Mouse (Mus musculus) embryonic facial prominence, embryonic 14.5 days (tissue): ENCODE results near the gene Fyn. TPM values are rescaled to one million over a fixed set of nuclear protein-coding genes. Genes with fewer than 3 reads are reported as not detected.

ENCODE experiments used
- ATAC-seq: fragments of 200-750 bp; cut with Nextera tagmentation; 2 replicates; pipeline ENCODE4 v1.8.0; 2017; ENCODE audit warnings: low read depth, moderate number of reproducible peaks, moderate TSS enrichment
- DNase-seq: peaks from one replicate; pipeline ENCODE4 v3.0.0-alpha.2; 2015; ENCODE audit warnings: low spot score
- H3K27ac ChIP-seq: fragments of 300-500 bp; sonication (generic); replicated peaks from 2 replicates; pipeline ENCODE4 v1.5.1; 2014; ENCODE audit warnings: low read depth, mild to moderate bottlenecking, low read length, moderate library complexity
- H3K27me3 ChIP-seq: fragments of 300-500 bp; sonication (generic); replicated peaks from 2 replicates; pipeline ENCODE4 v1.6.1; 2014; ENCODE audit warnings: low read length; ENCODE audit not compliant: control insufficient read depth, insufficient read depth
- H3K36me3 ChIP-seq: fragments of 300-500 bp; sonication (generic); 2 replicates; pipeline ENCODE4 v1.6.1; 2014; ENCODE audit warnings: low read length, mixed read lengths; ENCODE audit not compliant: control insufficient read depth, insufficient read depth
- H3K4me1 ChIP-seq: fragments of 300-500 bp; sonication (generic); 2 replicates; pipeline ENCODE4 v1.6.1; 2014; ENCODE audit warnings: antibody characterized with exemption, low read length; ENCODE audit not compliant: control insufficient read depth, insufficient read depth
- H3K4me2 ChIP-seq: fragments of 300-500 bp; sonication (generic); 2 replicates; pipeline ENCODE4 v1.6.1; 2014; ENCODE audit warnings: low read depth, mild to moderate bottlenecking, low read length, moderate library complexity, mixed read lengths
- H3K4me3 ChIP-seq: fragments of 300-500 bp; sonication (generic); 2 replicates; pipeline ENCODE4 v1.5.1; 2014; ENCODE audit warnings: low read depth, mild to moderate bottlenecking, low read length
- H3K9ac ChIP-seq: fragments of 300-500 bp; sonication (generic); 2 replicates; pipeline ENCODE4 v1.6.1; 2014; ENCODE audit warnings: low read depth, mild to moderate bottlenecking, low read length, moderate library complexity, mixed read lengths
- H3K9me3 ChIP-seq: fragments of 300-500 bp; sonication (generic); 2 replicates; pipeline ENCODE4 v1.6.1; 2016; ENCODE audit warnings: low read length; ENCODE audit not compliant: control insufficient read depth
- WGBS: fragments of 180-500 bp; shearing (Covaris S2); extraction: QIAGEN DNeasy Blood & Tissue Kit; methylation state at CpG from one replicate; pipeline ENCODE4 v1.1.7; 2014; 5-methylcytosine and 5-hydroxymethylcytosine counted together
- polyA plus RNA-seq: library from polyadenylated mRNA; unstranded; fragments of >200 nt; fragmentation: Nextera tagmentation; extraction: Ambion mirVana; gene quantifications from 2 replicates; pipeline ENCODE4 v1.2.1, GENCODE M21; 2014

Fyn gene
- polyA plus RNA-seq, 1 experiment from 2014 or later = 60.8 TPM

DNA sequence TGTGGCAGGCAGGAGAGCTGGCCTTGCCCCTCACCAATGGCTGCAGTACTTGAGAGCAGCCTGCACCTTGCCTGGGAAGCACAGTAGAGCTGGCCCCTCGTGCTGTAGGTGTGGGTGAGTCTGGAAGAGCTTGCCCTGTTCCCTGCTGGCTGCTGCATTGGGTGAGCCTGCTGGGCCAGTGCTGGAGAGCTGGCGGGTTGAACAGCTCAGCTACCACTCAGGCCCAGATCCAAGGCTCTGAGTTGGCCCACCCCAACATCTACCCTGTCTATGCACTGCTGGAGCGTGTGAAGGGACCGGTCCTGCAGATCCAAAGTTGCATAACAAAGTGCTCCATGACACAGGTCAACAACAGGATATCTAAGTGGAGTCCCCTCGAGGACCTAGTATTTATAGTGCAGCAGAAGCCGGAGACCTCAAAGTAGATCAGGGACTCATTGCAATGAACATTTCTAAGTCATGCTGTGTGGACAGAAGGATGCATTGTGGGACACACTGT lies 41.5 kb downstream of the Fyn start:
- H3K4me2 ChIP-seq = no peak overlapping the region
- DNase-seq (no peak), ATAC-seq (no peak)
- peaks cover 6% of the 10 kb centered on the region; the same call in 1 of the 2 replicates for H3K4me1 ChIP-seq
- 71% methylated on average over 6 of the region's 6 CpGs for WGBS
- no peaks in the 10 kb centered on the region for H3K27me3 ChIP-seq
- H3K27ac ChIP-seq = no peak overlapping the region
- H3K9ac ChIP-seq = no peak overlapping the region
- no peaks in the 10 kb centered on the region for H3K9me3 ChIP-seq
- no peaks in the 10 kb centered on the region for H3K36me3 ChIP-seq
- H3K4me3 ChIP-seq = no peak overlapping the region

DNA sequence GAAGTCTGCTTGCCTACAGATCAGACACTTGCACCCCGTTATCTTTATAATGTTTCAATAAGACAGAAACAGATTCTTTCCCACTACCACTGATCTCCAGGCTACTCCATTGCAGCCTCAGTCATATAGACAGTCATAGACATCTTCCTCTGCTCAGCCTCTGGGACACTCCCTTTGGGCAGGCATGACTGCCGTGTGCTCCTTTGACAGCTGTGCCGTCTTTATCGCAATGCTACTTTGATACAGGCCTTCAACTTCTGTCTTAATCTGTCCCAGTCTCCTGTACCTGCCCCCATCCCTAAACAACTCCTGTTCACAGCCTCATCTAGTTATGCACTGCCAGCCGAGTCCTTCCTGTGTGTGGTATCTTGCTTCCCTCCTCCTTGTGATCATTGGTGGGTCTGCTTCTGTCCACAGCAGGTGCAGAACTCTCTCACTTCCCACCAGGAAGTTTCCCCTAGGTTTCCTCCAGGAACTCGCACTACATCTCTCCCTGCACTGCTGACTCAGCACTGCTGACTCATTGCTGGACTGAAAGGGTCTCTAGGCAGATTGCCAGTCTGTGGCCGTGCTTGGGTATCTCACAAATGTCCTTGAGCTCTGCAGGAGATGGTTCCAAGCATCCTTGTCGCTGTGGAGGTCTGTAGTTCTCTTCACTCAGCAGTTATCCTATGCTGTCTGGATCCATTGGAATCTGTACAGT lies 43.4 kb downstream of the Fyn start:
- no peak overlapping the region for H3K4me3 ChIP-seq
- ATAC-seq (no peak), DNase-seq (no peak)
- H3K36me3 ChIP-seq = no peaks in the 10 kb centered on the region
- H3K27ac ChIP-seq = no peak overlapping the region
- H3K27me3 ChIP-seq = no peaks in the 10 kb centered on the region
- no peak overlapping the region for H3K4me2 ChIP-seq
- H3K4me1 ChIP-seq = peaks cover 5% of the 10 kb centered on the region
- H3K9me3 ChIP-seq = no peaks in the 10 kb centered on the region
- 73% methylated on average over 8 of the region's 8 CpGs for WGBS
- H3K9ac ChIP-seq = no peak overlapping the region

DNA sequence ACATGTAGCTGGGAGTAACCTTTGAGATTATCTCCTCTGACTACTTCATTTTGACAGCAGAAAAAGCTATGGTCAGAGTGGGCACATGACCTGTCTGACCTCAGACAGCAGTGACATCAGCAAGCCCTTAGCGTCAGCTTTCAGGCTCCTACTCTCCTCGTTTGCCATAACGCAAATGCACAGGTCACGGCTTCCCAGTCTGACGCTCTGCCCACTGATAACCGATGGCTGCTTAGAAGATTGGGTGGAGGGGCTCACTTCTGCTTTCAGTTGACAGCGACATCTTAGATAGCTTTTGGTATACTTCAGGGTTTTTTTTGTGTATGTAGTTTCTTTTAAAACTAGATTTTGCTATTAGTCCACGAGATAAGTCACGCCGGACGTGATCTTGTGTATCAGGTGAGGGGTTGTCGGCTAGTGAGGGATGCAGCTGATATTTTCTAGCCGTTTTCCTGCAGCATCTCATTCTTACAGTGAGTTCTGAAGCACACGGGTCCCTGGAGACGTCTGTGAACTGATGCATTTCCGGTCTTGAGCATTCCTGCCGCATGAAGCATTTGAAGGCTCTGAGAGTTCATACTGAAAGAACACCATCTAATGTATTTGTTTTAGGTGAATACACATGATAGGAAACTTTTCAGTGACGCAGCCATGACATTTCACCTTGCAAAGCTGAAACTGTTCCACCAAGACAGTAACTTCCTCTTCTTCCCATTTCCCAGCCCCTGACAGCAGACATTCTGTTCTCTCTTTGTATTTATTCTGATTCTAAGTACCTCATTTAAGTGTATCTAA lies 44.4 kb downstream of the Fyn start:
- H3K9ac ChIP-seq = no peak overlapping the region
- no peaks in the 10 kb centered on the region for H3K36me3 ChIP-seq
- H3K9me3 ChIP-seq = no peaks in the 10 kb centered on the region
- no peak overlapping the region for H3K4me3 ChIP-seq
- ATAC-seq = no peak
- no peak overlapping the region for H3K27ac ChIP-seq
- whole genome bisulfite sequencing = 65% methylated on average over 18 of the region's 18 CpGs
- DNase-seq = peak; percentile 52
- peaks cover 11% of the 10 kb centered on the region for H3K4me1 ChIP-seq
- H3K27me3 ChIP-seq = no peaks in the 10 kb centered on the region
- H3K4me2 ChIP-seq = no peak overlapping the region

DNA sequence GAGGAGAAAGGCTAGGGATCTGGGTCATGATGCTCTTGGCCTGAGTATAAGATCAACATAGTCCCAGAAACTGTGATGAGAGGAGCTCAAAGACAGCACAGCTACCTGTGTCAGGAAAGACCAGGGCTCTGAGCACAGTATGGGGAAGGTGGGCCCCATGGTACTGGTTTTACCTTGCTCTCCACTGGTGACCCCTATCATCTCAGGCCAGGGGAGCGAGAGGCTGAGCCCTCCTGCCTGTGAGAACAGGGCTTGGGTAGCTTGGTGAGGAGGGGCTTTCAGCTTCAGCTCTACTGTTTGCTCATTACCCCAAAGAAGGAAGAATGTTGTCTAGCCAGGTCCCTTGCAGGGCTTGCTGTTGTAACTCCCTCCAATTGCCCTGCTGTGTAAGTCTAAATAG lies 45.4 kb downstream of the Fyn start:
- H3K4me3 ChIP-seq = no peak overlapping the region
- WGBS = no CpG with 5 or more reads among the region's 1 CpGs
- no peaks in the 10 kb centered on the region for H3K36me3 ChIP-seq
- no peaks in the 10 kb centered on the region for H3K9me3 ChIP-seq
- H3K9ac ChIP-seq = no peak overlapping the region
- H3K4me2 ChIP-seq = no peak overlapping the region
- ATAC-seq (no peak), DNase-seq (no peak)
- H3K27me3 ChIP-seq = no peaks in the 10 kb centered on the region
- peaks cover 11% of the 10 kb centered on the region for H3K4me1 ChIP-seq
- H3K27ac ChIP-seq = no peak overlapping the region

DNA sequence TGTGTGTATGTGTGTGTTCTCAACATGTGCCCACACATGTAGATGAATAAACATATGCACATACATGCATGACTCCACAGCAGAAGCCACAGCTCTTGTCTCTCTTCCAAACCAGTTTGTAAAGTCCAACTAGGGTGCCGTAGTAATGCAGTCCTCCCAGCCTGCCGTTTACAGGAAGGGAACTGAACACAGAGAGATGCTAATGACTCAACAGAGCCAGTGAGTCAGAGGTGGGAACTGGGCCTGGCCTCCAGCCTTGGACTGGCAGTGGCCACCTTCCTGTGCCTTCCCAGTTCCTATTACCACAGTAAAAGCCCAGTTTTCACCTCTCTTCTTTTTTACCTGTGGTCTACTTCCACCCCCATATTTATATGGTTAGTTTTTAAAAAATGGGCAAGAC lies 46.9 kb downstream of the Fyn start:
- H3K4me1 ChIP-seq = peaks cover 15% of the 10 kb centered on the region
- H3K9ac ChIP-seq = no peak overlapping the region
- 60% methylated on average over 2 of the region's 2 CpGs for WGBS
- ATAC-seq = no peak
- no peak overlapping the region for H3K4me2 ChIP-seq
- H3K4me3 ChIP-seq = no peak overlapping the region
- no peaks in the 10 kb centered on the region for H3K9me3 ChIP-seq
- H3K27me3 ChIP-seq = no peaks in the 10 kb centered on the region
- DNase-seq = no peak
- no peak overlapping the region for H3K27ac ChIP-seq
- H3K36me3 ChIP-seq = no peaks in the 10 kb centered on the region

DNA sequence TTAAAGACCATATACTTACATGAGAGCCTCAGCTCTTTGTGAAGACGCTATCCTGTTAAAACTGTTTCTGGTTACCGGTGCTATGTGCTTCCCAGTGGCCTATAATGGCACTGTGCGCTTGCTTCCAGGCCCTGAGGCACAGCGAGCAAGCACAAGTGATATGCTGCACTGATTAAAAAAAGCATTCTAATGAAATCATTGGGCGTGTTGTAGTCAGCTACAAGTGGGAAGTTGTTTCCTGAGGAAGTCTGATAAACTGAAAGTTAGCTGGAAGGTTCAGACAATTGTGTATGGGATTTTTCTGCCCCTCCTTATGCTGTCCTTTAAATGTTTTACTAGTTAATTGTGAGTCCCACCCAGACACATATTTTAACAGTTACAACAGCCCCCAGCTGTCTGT lies 49.0 kb downstream of the Fyn start:
- no peaks in the 10 kb centered on the region for H3K36me3 ChIP-seq
- no peaks in the 10 kb centered on the region for H3K9me3 ChIP-seq
- H3K4me3 ChIP-seq = no peak overlapping the region
- peak overlapping the region; percentile 3; the same call in 1 of the 2 replicates for H3K27ac ChIP-seq
- no peak overlapping the region for H3K4me2 ChIP-seq
- peaks cover 29% of the 10 kb centered on the region for H3K4me1 ChIP-seq
- 40% methylated on average over 5 of the region's 5 CpGs for WGBS
- H3K27me3 ChIP-seq = no peaks in the 10 kb centered on the region
- H3K9ac ChIP-seq = no peak overlapping the region
- DNase-seq = no peak
- no peak for ATAC-seq

DNA sequence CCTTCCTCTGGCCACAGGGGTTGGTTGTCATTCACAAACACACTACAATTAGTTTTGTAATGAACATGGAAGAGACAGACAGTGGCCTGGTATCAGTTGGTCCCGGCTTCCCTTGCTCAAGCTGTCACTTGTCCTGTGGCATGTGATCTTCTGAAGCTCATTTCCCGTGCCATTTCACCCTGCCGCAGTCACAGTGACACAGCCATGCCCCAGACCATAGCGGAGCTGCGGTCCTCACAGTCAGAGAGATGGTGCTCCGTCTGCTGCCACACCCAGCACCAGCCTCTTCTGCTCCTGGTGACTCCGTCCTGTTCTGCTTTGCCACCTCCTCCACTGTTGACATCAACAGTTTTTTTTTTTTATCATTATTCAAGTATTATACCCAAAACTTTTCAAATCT lies 49.7 kb downstream of the Fyn start:
- Histone ChIP-seq H3K27me3 (no peaks in the 10 kb centered on the region), H3K9ac (no peak overlapping the region), H3K9me3 (no peaks in the 10 kb centered on the region), H3K27ac (no peak overlapping the region), H3K4me2 (no peak overlapping the region), H3K36me3 (no peaks in the 10 kb centered on the region), H3K4me3 (no peak overlapping the region), H3K4me1 (peaks cover 29% of the 10 kb centered on the region)
- ATAC-seq (no peak), DNase-seq (no peak)
- 81% methylated on average over 7 of the region's 7 CpGs for WGBS

DNA sequence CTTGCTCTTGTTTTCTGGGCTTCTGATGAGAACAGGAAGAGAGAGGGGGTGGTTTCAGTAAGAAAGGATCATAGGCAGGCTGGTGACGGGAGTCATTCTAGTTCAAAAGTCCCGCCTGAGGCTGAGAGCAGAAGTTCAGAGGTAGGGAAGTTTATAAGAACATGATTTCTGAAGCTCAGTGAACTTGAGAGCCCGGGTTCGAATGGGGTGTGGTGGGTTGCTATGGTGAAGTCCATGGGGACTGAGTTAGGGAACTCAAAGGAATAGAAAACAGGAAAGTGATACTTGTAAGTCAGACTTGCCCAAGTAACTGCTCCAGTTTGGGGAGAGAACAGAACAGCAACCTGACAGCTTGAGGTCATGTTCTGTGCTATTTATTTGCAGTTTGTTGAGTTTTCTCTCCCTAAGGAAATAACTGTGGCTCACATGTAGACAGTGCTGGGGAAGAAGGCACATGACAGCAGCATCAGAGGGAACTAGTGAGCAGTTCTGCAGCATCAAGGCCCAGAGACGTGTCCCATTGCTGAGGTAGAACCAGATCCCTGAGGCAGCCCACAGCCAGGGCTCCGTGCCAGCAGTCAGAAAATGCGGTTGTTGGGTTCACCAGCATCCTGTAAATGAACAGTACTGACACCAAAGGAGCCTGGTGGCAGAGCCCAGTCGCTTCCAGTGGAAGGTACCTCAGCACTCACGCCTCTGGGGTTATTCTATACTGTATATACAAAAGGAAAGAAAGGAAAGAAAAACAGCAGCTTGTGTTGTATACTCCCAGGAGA lies 52.4 kb downstream of the Fyn start:
- H3K27ac ChIP-seq = peak overlapping the region; percentile 28; the same call in 1 of the 2 replicates

More for the DNA sequence above, 52.4 kb downstream of the Fyn start:
- DNase-seq = peak; percentile 66
- Histone ChIP-seq H3K9me3 (no peaks in the 10 kb centered on the region), H3K36me3 (no peaks in the 10 kb centered on the region), H3K27me3 (no peaks in the 10 kb centered on the region), H3K4me2 (no peak overlapping the region), H3K4me3 (no peak overlapping the region), H3K9ac (no peak overlapping the region), H3K4me1 (peaks cover 29% of the 10 kb centered on the region)
- 33% methylated on average over 9 of the region's 9 CpGs for WGBS
- ATAC-seq = peak; percentile 72
